Mouse (Mus musculus): ENCODE data around the gene Pxmp4. TPM values are rescaled to one million over a fixed set of nuclear protein-coding genes. Genes with fewer than 3 reads are reported as not detected.

The Pxmp4 gene
- polyA plus RNA-seq, 1 experiment from 2014 or later, result 41.2 TPM

DNA sequence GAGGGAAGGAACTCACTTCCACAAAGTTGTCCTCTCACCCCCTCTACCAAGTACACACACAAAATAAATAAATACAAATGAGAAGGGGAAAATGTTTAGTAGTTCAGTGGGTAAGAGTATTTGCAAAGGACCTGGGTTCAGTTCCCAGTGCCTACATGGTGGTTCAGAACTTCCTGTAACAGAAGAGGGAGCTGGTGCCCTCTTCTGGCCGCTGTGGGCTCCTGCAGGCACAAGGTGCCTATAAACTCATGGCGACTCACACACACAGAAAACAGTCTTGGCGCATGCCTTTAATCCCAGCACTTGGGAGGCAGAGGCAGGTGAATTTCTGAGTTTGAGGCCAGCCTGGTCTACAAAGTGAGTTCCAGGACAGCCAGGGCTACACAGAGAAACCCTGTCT, 35.0 kb upstream of the Pxmp4 start:
- H3K9me3 ChIP-seq (ENCODE audit: control insufficient read depth, low read length), result 0 out of 2 replicates have a peak, but pooled peaks cover 3% of the 10 kb centered on the region
- H3K4me3 ChIP-seq (ENCODE audit: low read length), result no peak overlapping the region
- H3K4me1 ChIP-seq (ENCODE audit: control insufficient read depth, insufficient read depth, low read length), result no peaks in the 10 kb centered on the region; the same call in 1 of the 2 replicates
- no peak overlapping the region for H3K27ac ChIP-seq (ENCODE audit: low read length)
- peaks cover 6% of the 10 kb centered on the region for H3K36me3 ChIP-seq (ENCODE audit: control insufficient read depth, insufficient read depth, low read length)
- no peak overlapping the region for H3K9ac ChIP-seq (ENCODE audit: low read depth, low read length)
- 93% methylated on average over 3 of the region's 3 CpGs for WGBS
- H3K27me3 ChIP-seq (replicated peaks; ENCODE audit: control insufficient read depth, insufficient read depth, low read length), result no peaks in the 10 kb centered on the region
- no peak overlapping the region for H3K4me2 ChIP-seq (ENCODE audit: low read depth, low read length)
- ATAC-seq, result no peak

DNA sequence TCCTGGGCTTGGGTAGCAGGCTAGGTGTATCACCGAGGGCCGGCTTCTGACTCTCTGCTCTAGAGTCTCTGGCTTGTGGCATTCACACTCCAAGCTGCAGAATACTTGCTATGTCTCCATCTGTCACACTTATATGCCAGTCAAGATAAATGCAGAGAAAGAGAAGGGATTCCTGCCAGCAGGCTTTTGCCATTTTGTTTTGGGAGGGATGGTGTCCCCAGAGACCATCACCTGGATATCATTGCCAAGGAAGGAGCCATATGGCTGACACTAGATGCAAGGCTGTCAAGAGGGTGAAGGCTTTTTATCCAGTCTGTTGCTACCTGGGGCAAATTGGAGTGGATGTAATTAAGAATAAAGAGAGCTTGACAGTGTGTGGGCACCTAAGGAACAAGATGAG, 32.3 kb upstream of the Pxmp4 start:
- Histone ChIP-seq H3K27ac (ENCODE audit: low read length) (no peak overlapping the region), H3K4me1 (ENCODE audit: control insufficient read depth, insufficient read depth, low read length) (no peaks in the 10 kb centered on the region; the same call in 1 of the 2 replicates), H3K27me3 (replicated peaks; ENCODE audit: control insufficient read depth, insufficient read depth, low read length) (no peaks in the 10 kb centered on the region), H3K36me3 (ENCODE audit: control insufficient read depth, insufficient read depth, low read length) (peaks cover 6% of the 10 kb centered on the region), H3K4me2 (ENCODE audit: low read depth, low read length) (no peak overlapping the region), H3K9ac (ENCODE audit: low read depth, low read length) (no peak overlapping the region), H3K9me3 (ENCODE audit: control insufficient read depth, low read length) (0 out of 2 replicates have a peak, but pooled peaks cover 3% of the 10 kb centered on the region), H3K4me3 (ENCODE audit: low read length) (no peak overlapping the region)
- WGBS, result 94% methylated on average over 2 of the region's 2 CpGs
- no peak for ATAC-seq

DNA sequence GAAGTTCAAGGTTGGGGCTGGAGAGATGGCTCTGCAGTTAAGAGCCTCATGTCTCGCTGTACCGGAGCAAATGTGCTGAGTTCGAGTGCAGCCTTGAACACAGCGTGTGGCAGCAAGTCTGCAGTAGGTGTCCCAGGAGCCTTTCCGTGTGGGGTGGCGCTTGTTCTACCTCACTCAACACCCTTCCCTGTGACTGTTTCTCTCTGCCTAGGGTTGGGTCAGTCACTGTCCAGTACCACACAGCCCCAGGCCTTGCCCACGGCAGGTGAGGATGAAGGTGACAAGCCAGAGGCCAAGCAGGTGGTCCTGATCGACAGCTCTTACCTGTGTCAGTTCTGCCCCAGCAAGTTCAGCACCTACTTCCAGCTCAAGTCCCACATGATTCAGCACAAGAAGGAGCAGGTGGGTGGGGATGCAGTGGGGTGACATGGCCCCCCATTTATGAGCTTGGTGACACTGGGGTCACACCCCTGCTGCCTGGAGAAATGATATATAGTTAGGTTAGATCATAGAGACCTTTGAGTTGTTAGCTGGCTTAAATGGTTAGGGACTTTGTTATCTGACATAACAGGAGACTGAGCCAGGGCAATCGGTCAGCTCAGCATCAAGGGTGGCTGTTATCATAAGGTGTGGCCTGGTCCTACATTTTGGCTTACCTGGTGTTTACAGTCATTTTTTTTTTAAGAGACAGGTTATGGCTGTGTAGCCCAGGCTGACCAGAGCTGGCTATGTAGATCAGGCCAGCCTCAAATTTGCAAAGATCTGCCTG, 30.6 kb upstream of the Pxmp4 start:
- Histone ChIP-seq H3K4me3 (ENCODE audit: low read length) (no peak overlapping the region), H3K4me1 (ENCODE audit: control insufficient read depth, insufficient read depth, low read length) (no peaks in the 10 kb centered on the region; the same call in 1 of the 2 replicates), H3K27ac (ENCODE audit: low read length) (no peak overlapping the region), H3K4me2 (ENCODE audit: low read depth, low read length) (no peak overlapping the region), H3K9me3 (ENCODE audit: control insufficient read depth, low read length) (0 out of 2 replicates have a peak, but pooled peaks cover 3% of the 10 kb centered on the region), H3K27me3 (replicated peaks; ENCODE audit: control insufficient read depth, insufficient read depth, low read length) (no peaks in the 10 kb centered on the region), H3K36me3 (ENCODE audit: control insufficient read depth, insufficient read depth, low read length) (peaks cover 6% of the 10 kb centered on the region), H3K9ac (ENCODE audit: low read depth, low read length) (no peak overlapping the region)
- ATAC-seq, result peak; percentile 77
- 84% methylated on average over 9 of the region's 9 CpGs for WGBS

DNA sequence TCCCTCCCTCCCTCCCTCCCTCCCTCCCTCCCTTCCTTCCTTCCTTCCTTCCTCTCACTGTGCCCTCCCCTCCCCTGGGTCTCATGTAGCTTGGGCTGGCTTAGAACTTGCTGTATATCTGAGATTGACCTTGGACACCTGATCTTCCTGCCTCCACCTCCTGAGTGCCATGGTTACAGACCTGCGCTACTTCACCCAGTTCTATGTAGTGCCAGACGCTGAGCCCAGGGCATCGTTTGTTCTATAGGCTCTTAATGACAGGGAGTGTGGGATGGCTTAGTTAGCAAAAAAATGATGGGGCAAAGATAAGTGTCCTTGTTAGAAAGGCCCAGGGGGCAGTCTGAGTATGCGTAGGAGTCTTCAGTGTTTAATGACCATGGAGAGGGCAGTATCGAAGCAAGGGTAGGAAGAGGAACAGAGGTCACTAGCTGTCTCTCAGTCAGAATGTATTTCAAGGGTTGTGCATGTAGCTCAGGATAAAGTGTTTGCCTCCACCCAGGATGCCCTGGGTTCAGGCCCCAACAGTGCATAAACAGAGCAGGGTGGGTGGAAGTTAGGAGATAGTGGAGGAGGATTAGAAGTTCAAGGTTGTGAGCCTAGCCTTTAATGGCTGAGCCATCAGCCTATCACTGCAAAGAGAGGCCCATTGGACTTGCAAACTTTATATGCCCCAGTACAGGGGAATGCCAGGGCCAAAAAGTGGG, 29.7 kb upstream of the Pxmp4 start:
- no peaks in the 10 kb centered on the region for H3K27me3 ChIP-seq (replicated peaks; ENCODE audit: control insufficient read depth, insufficient read depth, low read length)
- H3K27ac ChIP-seq (ENCODE audit: low read length), result no peak overlapping the region
- no peak overlapping the region for H3K4me2 ChIP-seq (ENCODE audit: low read depth, low read length)
- H3K36me3 ChIP-seq (ENCODE audit: control insufficient read depth, insufficient read depth, low read length), result peaks cover 3% of the 10 kb centered on the region
- 77% methylated on average over 5 of the region's 5 CpGs for WGBS
- no peak; the same call in 1 of the 2 replicates for ATAC-seq
- 0 out of 2 replicates have a peak, but pooled peaks cover under 1% of the 10 kb centered on the region for H3K9me3 ChIP-seq (ENCODE audit: control insufficient read depth, low read length)
- H3K4me3 ChIP-seq (ENCODE audit: low read length), result no peak overlapping the region
- H3K4me1 ChIP-seq (ENCODE audit: control insufficient read depth, insufficient read depth, low read length), result no peaks in the 10 kb centered on the region; the same call in 1 of the 2 replicates
- H3K9ac ChIP-seq (ENCODE audit: low read depth, low read length), result no peak overlapping the region

DNA sequence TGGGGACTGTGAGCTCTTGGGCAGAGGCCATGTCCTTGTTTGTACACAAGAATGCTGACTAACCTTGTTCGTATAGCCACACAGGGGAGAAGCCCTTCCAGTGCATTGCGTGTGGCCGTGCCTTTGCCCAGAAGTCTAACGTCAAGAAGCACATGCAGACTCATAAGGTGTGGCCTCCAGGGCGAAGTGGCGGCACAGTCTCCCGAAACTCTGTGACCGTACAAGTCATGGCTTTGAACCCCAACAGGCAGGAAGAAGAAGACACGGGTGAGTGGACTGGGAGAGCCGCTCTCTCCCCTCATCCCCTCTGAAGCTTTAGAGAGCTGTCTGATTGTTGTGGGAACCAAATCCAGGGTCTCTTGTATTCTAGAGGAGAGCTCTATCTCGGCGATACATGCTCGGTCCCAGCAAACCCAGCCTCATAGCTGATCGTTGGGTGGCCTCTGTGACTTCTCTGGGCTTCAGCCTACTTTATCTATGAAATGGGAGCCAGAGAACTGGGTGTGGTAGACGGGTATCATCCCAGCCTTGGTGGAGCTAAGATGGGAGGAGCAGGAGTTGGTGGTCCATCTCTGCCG, 28.8 kb upstream of the Pxmp4 start:
- Histone ChIP-seq H3K4me1 (ENCODE audit: control insufficient read depth, insufficient read depth, low read length) (no peaks in the 10 kb centered on the region; the same call in 1 of the 2 replicates), H3K27ac (ENCODE audit: low read length) (no peak overlapping the region), H3K27me3 (replicated peaks; ENCODE audit: control insufficient read depth, insufficient read depth, low read length) (no peaks in the 10 kb centered on the region), H3K4me2 (ENCODE audit: low read depth, low read length) (no peak overlapping the region), H3K4me3 (ENCODE audit: low read length) (no peak overlapping the region), H3K9ac (ENCODE audit: low read depth, low read length) (no peak overlapping the region), H3K9me3 (ENCODE audit: control insufficient read depth, low read length) (no peaks in the 10 kb centered on the region), H3K36me3 (ENCODE audit: control insufficient read depth, insufficient read depth, low read length) (no peaks in the 10 kb centered on the region)
- peak; percentile 52 for ATAC-seq
- WGBS, result 91% methylated on average over 16 of the region's 16 CpGs

DNA sequence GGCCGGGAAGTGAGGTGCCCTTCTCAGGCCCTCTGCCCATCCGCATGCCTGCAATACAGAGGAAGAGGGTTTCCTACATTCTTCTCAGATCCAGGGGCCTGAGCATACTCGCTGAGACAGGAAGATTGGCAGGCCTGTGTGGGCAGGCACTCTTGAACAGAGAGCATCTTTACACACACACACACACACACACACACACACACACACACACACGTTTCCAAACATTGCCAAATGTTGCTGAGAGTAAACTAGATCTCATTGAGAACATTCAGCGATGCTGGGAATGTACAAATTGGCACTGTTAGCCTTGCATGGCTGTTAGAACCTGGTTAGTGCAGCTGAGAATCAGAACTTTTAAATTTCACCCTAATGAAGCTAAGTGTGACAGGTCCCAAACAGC, 27.0 kb upstream of the Pxmp4 start:
- no peak overlapping the region for H3K9ac ChIP-seq (ENCODE audit: low read depth, low read length)
- H3K27ac ChIP-seq (ENCODE audit: low read length), result no peak overlapping the region
- no peak overlapping the region for H3K4me3 ChIP-seq (ENCODE audit: low read length)
- no peaks in the 10 kb centered on the region for H3K9me3 ChIP-seq (ENCODE audit: control insufficient read depth, low read length)
- no peaks in the 10 kb centered on the region for H3K36me3 ChIP-seq (ENCODE audit: control insufficient read depth, insufficient read depth, low read length)
- 85% methylated on average over 5 of the region's 5 CpGs for WGBS
- no peak overlapping the region for H3K4me2 ChIP-seq (ENCODE audit: low read depth, low read length)
- H3K4me1 ChIP-seq (ENCODE audit: control insufficient read depth, insufficient read depth, low read length), result no peaks in the 10 kb centered on the region; the same call in 1 of the 2 replicates
- no peaks in the 10 kb centered on the region for H3K27me3 ChIP-seq (replicated peaks; ENCODE audit: control insufficient read depth, insufficient read depth, low read length)
- no peak for ATAC-seq

DNA sequence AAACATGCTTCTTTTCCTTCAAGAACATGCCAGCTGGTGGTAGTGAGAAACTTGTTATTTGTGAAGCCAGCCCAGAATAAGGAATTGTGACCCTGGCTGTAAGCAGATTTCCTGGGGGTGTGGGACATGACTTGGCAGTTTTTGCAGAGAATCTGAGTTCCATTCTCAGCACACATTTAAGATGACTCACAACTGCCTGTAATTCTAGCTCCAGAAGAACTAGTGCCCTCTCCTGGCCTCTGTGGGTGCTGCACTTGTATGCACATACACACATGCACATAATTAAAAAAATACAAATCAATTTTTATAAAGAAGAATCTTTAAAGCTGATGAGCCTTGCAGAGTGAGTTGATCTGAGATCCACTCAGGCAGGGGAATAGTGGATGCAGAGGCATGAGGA, 20.6 kb upstream of the Pxmp4 start:
- no peak for ATAC-seq
- H3K9me3 ChIP-seq (ENCODE audit: control insufficient read depth, low read length), result no peaks in the 10 kb centered on the region
- H3K4me3 ChIP-seq (ENCODE audit: low read length), result no peak overlapping the region
- no peaks in the 10 kb centered on the region; the same call in 1 of the 2 replicates for H3K36me3 ChIP-seq (ENCODE audit: control insufficient read depth, insufficient read depth, low read length)
- H3K27ac ChIP-seq (ENCODE audit: low read length), result no peak overlapping the region
- H3K4me1 ChIP-seq (ENCODE audit: control insufficient read depth, insufficient read depth, low read length), result no peaks in the 10 kb centered on the region
- no peaks in the 10 kb centered on the region for H3K27me3 ChIP-seq (replicated peaks; ENCODE audit: control insufficient read depth, insufficient read depth, low read length)
- no peak overlapping the region for H3K4me2 ChIP-seq (ENCODE audit: low read depth, low read length)
- H3K9ac ChIP-seq (ENCODE audit: low read depth, low read length), result no peak overlapping the region

DNA sequence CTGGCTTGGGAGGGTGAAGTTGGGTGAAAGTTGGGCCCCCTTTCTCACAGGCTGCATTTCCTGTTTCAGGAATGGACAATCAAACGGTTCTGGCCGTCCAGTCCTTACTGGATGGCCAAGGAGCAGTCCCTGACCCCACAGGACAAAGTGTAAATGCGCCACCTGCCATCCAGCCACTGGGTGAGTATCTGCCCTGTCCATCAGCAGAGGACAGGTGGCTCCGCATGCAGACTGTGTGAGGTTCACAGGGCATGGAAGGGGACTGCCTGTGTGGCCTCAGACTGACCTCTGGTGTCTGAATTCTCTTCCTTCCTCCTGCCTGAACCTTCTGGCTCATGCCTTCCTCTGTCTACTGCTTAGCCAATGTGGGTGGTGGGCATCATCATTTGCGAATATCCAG, 18.2 kb upstream of the Pxmp4 start:
- Histone ChIP-seq H3K9me3 (ENCODE audit: control insufficient read depth, low read length) (no peaks in the 10 kb centered on the region), H3K27me3 (replicated peaks; ENCODE audit: control insufficient read depth, insufficient read depth, low read length) (no peaks in the 10 kb centered on the region), H3K4me2 (ENCODE audit: low read depth, low read length) (no peak overlapping the region), H3K9ac (ENCODE audit: low read depth, low read length) (no peak overlapping the region), H3K4me1 (ENCODE audit: control insufficient read depth, insufficient read depth, low read length) (no peaks in the 10 kb centered on the region), H3K36me3 (ENCODE audit: control insufficient read depth, insufficient read depth, low read length) (no peaks in the 10 kb centered on the region; the same call in 1 of the 2 replicates), H3K27ac (ENCODE audit: low read length) (no peak overlapping the region), H3K4me3 (ENCODE audit: low read length) (no peak overlapping the region)
- 67% methylated on average over 5 of the region's 5 CpGs for WGBS
- no peak for ATAC-seq

DNA sequence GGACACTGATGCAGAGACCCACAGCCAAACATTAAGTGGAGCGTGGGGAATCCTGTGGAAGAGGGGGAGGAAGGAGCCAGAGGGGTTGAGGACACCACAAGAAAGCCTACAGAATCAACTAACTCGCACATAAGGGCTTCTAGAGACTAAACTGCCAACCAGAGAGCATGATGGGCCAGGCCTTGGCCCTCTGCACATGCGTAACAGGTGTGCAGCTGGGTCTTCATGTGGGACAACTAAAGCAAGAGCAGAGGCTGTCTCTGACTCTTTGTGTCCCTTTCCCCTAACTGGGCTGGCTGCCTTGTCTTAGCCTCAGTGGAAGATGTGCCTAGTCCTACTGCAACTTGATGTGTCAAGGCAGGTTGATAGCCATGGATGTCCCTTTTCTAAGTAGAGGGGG, 13.6 kb upstream of the Pxmp4 start:
- no peaks in the 10 kb centered on the region for H3K36me3 ChIP-seq (ENCODE audit: control insufficient read depth, insufficient read depth, low read length)
- no peaks in the 10 kb centered on the region for H3K9me3 ChIP-seq (ENCODE audit: control insufficient read depth, low read length)
- no peak overlapping the region for H3K9ac ChIP-seq (ENCODE audit: low read depth, low read length)
- 88% methylated on average over 3 of the region's 3 CpGs for WGBS
- H3K4me3 ChIP-seq (ENCODE audit: low read length), result no peak overlapping the region
- H3K27me3 ChIP-seq (replicated peaks; ENCODE audit: control insufficient read depth, insufficient read depth, low read length), result no peaks in the 10 kb centered on the region
- H3K4me2 ChIP-seq (ENCODE audit: low read depth, low read length), result no peak overlapping the region
- ATAC-seq, result no peak
- peaks cover 17% of the 10 kb centered on the region for H3K4me1 ChIP-seq (ENCODE audit: control insufficient read depth, insufficient read depth, low read length)
- no peak overlapping the region for H3K27ac ChIP-seq (ENCODE audit: low read length)
